Mouse (Mus musculus): ENCODE measurements around the gene Prom2.

The Prom2 gene

GRCm38 (mm10) chr2:127541185-127541584 lies at the start of gene Prom2:
Gene Prom2, minus strand, starts transcription at chr2:127541467.
- no peak for DNase-seq (ENCODE audit: low spot score in 2 of 2)

- DNase-seq (ENCODE audit: low spot score in 2 of 2), result no peak
These were observed 49.6 kb upstream of the Prom2 start for GRCm38 (mm10) chr2:127590840-127591239.

GRCm38 (mm10) chr2:127590204-127590603 lies 48.9 kb upstream of the Prom2 start:
- peak; percentile 16 to 38 for DNase-seq (ENCODE audit: low spot score in 2 of 2)

GRCm38 (mm10) chr2:127588897-127589296 lies 47.6 kb upstream of the Prom2 start:
- no peak for DNase-seq (ENCODE audit: low spot score in 2 of 2)

- no peak for DNase-seq (ENCODE audit: low spot score in 2 of 2)
These were observed 46.2 kb upstream of the Prom2 start for GRCm38 (mm10) chr2:127587514-127587844.

- peak; percentile 70 to 81 for DNase-seq (ENCODE audit: low spot score in 2 of 2)
These were observed 45.6 kb upstream of the Prom2 start, which contains the start of the genes Zfp661 and Mrps5 for GRCm38 (mm10) chr2:127586694-127587513. Gene Zfp661, minus strand, starts transcription at chr2:127587094. Gene Mrps5, plus strand, starts transcription at chr2:127587222.

GRCm38 (mm10) chr2:127584436-127584858 lies 43.2 kb upstream of the Prom2 start:
- DNase-seq (ENCODE audit: low spot score in 2 of 2), result peak; percentile 90 to 92

GRCm38 (mm10) chr2:127573322-127573721 lies 32.1 kb upstream of the Prom2 start:
- no peak for DNase-seq (ENCODE audit: low spot score in 2 of 2)

GRCm38 (mm10) chr2:127559070-127559966 lies 18.1 kb upstream of the Prom2 start:
- DNase-seq (ENCODE audit: low spot score in 2 of 2), result peak; percentile 39 to 45

- no peak for DNase-seq (ENCODE audit: low spot score in 2 of 2)
These were observed 9.8 kb upstream of the Prom2 start for GRCm38 (mm10) chr2:127551078-127551477.

- no peak for DNase-seq (ENCODE audit: low spot score in 2 of 2)
These were observed 9.2 kb upstream of the Prom2 start for GRCm38 (mm10) chr2:127550446-127550845.

- no peak for DNase-seq (ENCODE audit: low spot score in 2 of 2)
These were observed 8.4 kb upstream of the Prom2 start for GRCm38 (mm10) chr2:127549711-127550110.

GRCm38 (mm10) chr2:127548342-127549074 lies 7.2 kb upstream of the Prom2 start:
- DNase-seq (ENCODE audit: low spot score in 2 of 2), result no peak

- no peak for DNase-seq (ENCODE audit: low spot score in 2 of 2)
These were observed 430 bp upstream of the Prom2 start for GRCm38 (mm10) chr2:127541697-127542096.

- DNase-seq (ENCODE audit: low spot score in 2 of 2), result no peak
These were observed 1.8 kb downstream of the Prom2 start for GRCm38 (mm10) chr2:127539494-127539893.

- DNase-seq (ENCODE audit: low spot score in 2 of 2), result no peak
These were observed 3.7 kb downstream of the Prom2 start for GRCm38 (mm10) chr2:127537548-127537947.

GRCm38 (mm10) chr2:127535363-127535762 lies 5.9 kb downstream of the Prom2 start:
- no peak for DNase-seq (ENCODE audit: low spot score in 2 of 2)

- no peak for DNase-seq (ENCODE audit: low spot score in 2 of 2)
These were observed 8.9 kb downstream of the Prom2 start for GRCm38 (mm10) chr2:127532379-127532778.

GRCm38 (mm10) chr2:127531592-127531991 lies 9.7 kb downstream of the Prom2 start:
- DNase-seq (ENCODE audit: low spot score in 2 of 2), result no peak

GRCm38 (mm10) chr2:127530418-127530817 lies 10.8 kb downstream of the Prom2 start:
- DNase-seq (ENCODE audit: low spot score in 2 of 2), result no peak

- no peak for DNase-seq (ENCODE audit: low spot score in 2 of 2)
These were observed 16.1 kb downstream of the Prom2 start for GRCm38 (mm10) chr2:127525004-127525775.

Measured in spleen, postnatal 36 days (tissue).